Mouse (Mus musculus) liver, postnatal 0 days (tissue): ENCODE data around the gene Akirin1. TPM values are rescaled to one million over a fixed set of nuclear protein-coding genes. Genes with fewer than 3 reads are reported as not detected.

Source experiments
- ATAC-seq: fragments of 200-750 bp; cut with Nextera tagmentation; 2 replicates; pipeline ENCODE4 v1.8.0; 2017; ENCODE audit warnings: mild to moderate bottlenecking, moderate library complexity
- DNase-seq: peaks from one replicate; pipeline ENCODE4 v3.0.0-alpha.2; 2016
- H3K27ac ChIP-seq: fragments of 300-500 bp; sonication (generic); 2 replicates; pipeline ENCODE4 v1.5.1; 2014; ENCODE audit warnings: antibody characterized with exemption, moderate library complexity, mild to moderate bottlenecking, low read depth
- H3K27me3 ChIP-seq: fragments of 300-500 bp; sonication (generic); 2 replicates; pipeline ENCODE4 v1.6.1; 2014; ENCODE audit warnings: low read length, control low read depth, mixed read lengths; ENCODE audit not compliant: insufficient read depth
- H3K36me3 ChIP-seq: fragments of 300-500 bp; sonication (generic); replicated peaks from 2 replicates; pipeline ENCODE4 v1.6.1; 2014; ENCODE audit warnings: mild to moderate bottlenecking, control low read depth, low read length, moderate library complexity, mixed read lengths; ENCODE audit not compliant: insufficient read depth
- H3K4me1 ChIP-seq: fragments of 300-500 bp; sonication (generic); 2 replicates; pipeline ENCODE4 v1.6.1; 2014; ENCODE audit warnings: antibody characterized with exemption, mild to moderate bottlenecking, control low read depth; ENCODE audit not compliant: insufficient read depth
- H3K4me2 ChIP-seq: fragments of 300-500 bp; sonication (generic); 2 replicates; pipeline ENCODE4 v1.6.1; 2014; ENCODE audit warnings: low read depth, mild to moderate bottlenecking, low read length, moderate library complexity, mixed read lengths
- H3K4me3 ChIP-seq: fragments of 300-500 bp; sonication (generic); 2 replicates; pipeline ENCODE4 v1.5.1; 2014; ENCODE audit warnings: low read depth, low read length
- H3K9ac ChIP-seq: fragments of 300-500 bp; sonication (generic); replicated peaks from 2 replicates; pipeline ENCODE4 v1.6.1; 2014; ENCODE audit warnings: mild to moderate bottlenecking, moderate library complexity
- H3K9me3 ChIP-seq: fragments of 300-500 bp; sonication (generic); 2 replicates; pipeline ENCODE4 v1.6.1; 2016; ENCODE audit warnings: mild to moderate bottlenecking, control low read depth, low read length, mixed read lengths
- CTCF ChIP-seq: sonication (generic); IDR thresholded peaks from 2 replicates; pipeline ENCODE4 v1.5.1; 2016; ENCODE audit warnings: antibody characterized with exemption, low read depth
- EP300 ChIP-seq: IDR thresholded peaks from 2 replicates; pipeline ENCODE4 v1.6.1; 2016; ENCODE audit warnings: antibody characterized with exemption, low read depth, mild to moderate bottlenecking
- WGBS: fragments of 180-500 bp; shearing (Covaris S2); extraction: QIAGEN DNeasy Blood & Tissue Kit; methylation state at CpG from one replicate; pipeline ENCODE4 v1.1.7; 2014; ENCODE audit not compliant: insufficient replicate concordance; 5-methylcytosine and 5-hydroxymethylcytosine counted together
- polyA plus RNA-seq: library from polyadenylated mRNA; unstranded; fragments of >200 nt; fragmentation: Nextera tagmentation; extraction: Ambion mirVana; gene quantifications from 2 replicates; pipeline ENCODE4 v1.2.1, GENCODE M21; 2015

The Akirin1 gene
- polyA plus RNA-seq, 1 experiment from 2014 or later = 21.2 TPM

GRCm38 (mm10) chr4:123707340-123707739, 42.8 kb downstream of the Akirin1 start:
- no peak for DNase-seq
- H3K9ac ChIP-seq = no peak overlapping the region
- H3K27ac ChIP-seq = no peak overlapping the region
- WGBS = 88% methylated on average over 5 of the region's 5 CpGs
- H3K36me3 ChIP-seq = 0 out of 2 replicates have a peak, but pooled peaks cover 3% of the 10 kb centered on the region
- no peaks in the 10 kb centered on the region for H3K27me3 ChIP-seq
- no peak overlapping the region for H3K4me3 ChIP-seq
- no peaks in the 10 kb centered on the region for H3K4me1 ChIP-seq
- H3K4me2 ChIP-seq = no peak overlapping the region
- no peaks in the 10 kb centered on the region for H3K9me3 ChIP-seq
- ATAC-seq = no peak
- no peak for TF ChIP-seq EP300
- no peak for TF ChIP-seq CTCF

- Histone ChIP-seq H3K4me2 (no peak overlapping the region), H3K9me3 (no peaks in the 10 kb centered on the region), H3K9ac (no peak overlapping the region), H3K36me3 (no peaks in the 10 kb centered on the region), H3K4me3 (no peak overlapping the region), H3K27me3 (no peaks in the 10 kb centered on the region), H3K4me1 (no peaks in the 10 kb centered on the region), H3K27ac (no peak overlapping the region)
- ATAC-seq = no peak
- DNase-seq = no peak
- WGBS = 90% methylated on average over 2 of the region's 2 CpGs
- TF ChIP-seq EP300 = no peak
- no peak for TF ChIP-seq CTCF
Measured at GRCm38 (mm10) chr4:123705340-123705739, 44.8 kb downstream of the Akirin1 start.

DNA sequence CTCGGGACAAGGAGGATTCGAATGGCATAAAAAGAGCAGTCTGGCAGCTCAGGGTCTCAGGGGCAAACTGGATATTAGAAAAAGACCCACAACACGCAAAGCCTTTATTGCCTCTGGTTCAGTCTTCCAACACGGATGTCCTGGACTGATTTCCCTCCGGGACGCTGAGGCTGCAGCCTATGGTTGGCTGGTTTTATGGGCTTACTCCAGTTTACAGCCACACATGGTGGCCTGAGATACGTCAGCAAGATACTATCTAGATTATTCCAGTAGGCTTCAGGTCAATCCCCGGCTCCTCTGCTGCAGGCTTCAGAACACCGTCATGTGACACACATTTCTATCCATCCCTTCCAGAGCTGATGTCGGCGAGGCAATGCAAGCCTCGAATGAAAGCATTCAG, 56.8 kb downstream of the Akirin1 start:
- H3K27ac ChIP-seq = no peak overlapping the region

DNA sequence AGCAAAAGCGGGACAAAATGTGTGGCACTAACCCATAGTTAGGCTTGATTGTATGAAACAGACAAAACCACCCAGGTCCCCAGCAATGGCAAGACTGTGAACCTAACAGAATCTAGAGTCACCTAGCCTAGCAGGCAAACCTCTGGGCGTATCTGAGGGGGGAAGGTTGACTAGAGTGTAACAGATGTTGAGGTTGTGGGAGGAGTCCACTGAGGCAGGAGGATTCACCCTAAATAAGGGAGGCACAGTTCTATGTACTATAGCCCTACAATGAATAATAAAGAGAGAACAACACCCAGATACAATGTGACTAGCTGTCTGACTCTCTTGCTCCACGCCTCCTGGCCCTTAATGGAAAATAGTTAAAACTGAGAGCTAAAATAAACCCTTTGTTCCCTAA, 58.1 kb downstream of the Akirin1 start:
- TF ChIP-seq EP300 (no peak), CTCF (no peak)
- Histone ChIP-seq H3K27ac (no peak overlapping the region), H3K9me3 (no peaks in the 10 kb centered on the region), H3K4me1 (no peaks in the 10 kb centered on the region), H3K9ac (no peak overlapping the region), H3K27me3 (peaks cover 4% of the 10 kb centered on the region; the same call in 1 of the 2 replicates), H3K4me3 (no peak overlapping the region), H3K4me2 (no peak overlapping the region), H3K36me3 (no peaks in the 10 kb centered on the region)
- 81% methylated on average over 3 of the region's 3 CpGs for WGBS
- ATAC-seq (no peak), DNase-seq (no peak)

More for the DNA sequence above, 56.8 kb downstream of the Akirin1 start:
- no peak for DNase-seq
- H3K9ac ChIP-seq = no peak overlapping the region
- 80% methylated on average over 12 of the region's 12 CpGs for WGBS
- H3K4me3 ChIP-seq = no peak overlapping the region
- H3K4me2 ChIP-seq = no peak overlapping the region
- H3K36me3 ChIP-seq = no peaks in the 10 kb centered on the region
- TF ChIP-seq CTCF = no peak
- TF ChIP-seq EP300 = no peak
- no peaks in the 10 kb centered on the region for H3K27me3 ChIP-seq
- H3K4me1 ChIP-seq = no peaks in the 10 kb centered on the region
- H3K9me3 ChIP-seq = no peaks in the 10 kb centered on the region
- ATAC-seq = no peak

DNA sequence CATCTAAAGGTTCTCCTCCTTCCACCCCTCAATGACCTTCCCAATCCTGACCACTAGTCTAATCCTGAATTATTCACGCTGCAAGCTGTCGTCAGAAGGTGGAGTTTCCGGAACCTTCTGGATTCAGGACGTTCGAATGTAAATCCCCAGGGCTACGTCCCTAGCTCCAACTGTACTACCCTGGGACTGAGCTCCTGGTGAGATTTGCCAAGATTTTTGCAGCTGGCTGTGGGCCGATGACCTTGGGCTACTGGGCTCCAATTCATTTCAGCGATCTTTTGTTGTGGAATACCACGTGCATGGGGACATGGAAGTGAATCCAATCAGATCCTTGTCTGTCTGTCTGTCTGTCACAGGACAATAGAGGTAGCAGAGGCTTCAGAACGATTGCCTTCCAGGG, 59.8 kb downstream of the Akirin1 start:
- Histone ChIP-seq H3K9me3 (no peaks in the 10 kb centered on the region), H3K36me3 (no peaks in the 10 kb centered on the region), H3K4me1 (0 out of 2 replicates have a peak, but pooled peaks cover 3% of the 10 kb centered on the region), H3K27me3 (peaks cover 20% of the 10 kb centered on the region), H3K27ac (no peak overlapping the region), H3K4me2 (no peak overlapping the region), H3K4me3 (no peak overlapping the region), H3K9ac (no peak overlapping the region)
- TF ChIP-seq CTCF (no peak), EP300 (no peak)
- ATAC-seq = no peak
- DNase-seq = no peak
- 81% methylated on average over 10 of the region's 10 CpGs for WGBS

DNA sequence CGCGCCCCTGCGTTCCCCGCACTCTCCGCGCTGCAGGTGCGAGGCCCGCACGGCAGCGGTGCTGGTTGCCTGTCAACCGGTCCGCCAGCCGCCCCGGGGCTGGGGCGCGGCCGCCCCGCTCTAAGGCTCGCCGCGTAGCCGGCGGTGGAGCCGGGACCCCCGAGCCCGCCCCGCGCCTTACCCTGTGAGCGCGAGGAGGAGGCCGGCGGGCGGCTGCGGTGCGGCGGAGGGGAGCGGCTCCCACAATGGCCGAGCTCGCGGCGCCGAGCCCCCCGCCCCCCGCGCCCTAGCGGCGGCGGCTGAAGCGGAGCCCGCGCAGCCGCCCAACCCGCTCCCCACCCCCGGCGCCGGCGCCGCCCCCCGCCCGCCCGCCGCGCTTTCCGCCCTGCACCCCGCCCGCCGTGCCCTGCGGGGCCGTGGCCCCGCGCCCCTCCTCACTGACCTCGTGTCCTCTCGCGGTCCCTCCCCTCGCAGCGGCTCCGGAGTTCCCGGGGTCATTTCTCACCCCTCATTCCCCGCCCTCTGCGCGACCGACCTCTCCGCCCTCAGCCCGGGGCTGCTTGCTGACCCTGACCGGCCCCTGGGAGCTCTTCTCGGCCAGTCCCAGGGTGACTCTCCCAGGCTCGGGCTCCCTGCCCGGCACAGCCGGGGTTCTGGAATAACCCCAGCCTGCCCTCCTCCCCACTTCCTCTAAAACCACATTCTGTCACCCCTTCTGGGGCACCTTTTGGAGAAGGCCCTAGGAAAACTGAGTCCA, 62.9 kb downstream of the Akirin1 start:
- peaks cover 23% of the 10 kb centered on the region for H3K27me3 ChIP-seq

More for the DNA sequence above, 62.9 kb downstream of the Akirin1 start:
- no peaks in the 10 kb centered on the region for H3K9me3 ChIP-seq
- H3K36me3 ChIP-seq = no peaks in the 10 kb centered on the region
- WGBS = under 1% methylated on average over 23 of the region's 89 CpGs
- H3K27ac ChIP-seq = peak overlapping the region; percentile 30; the same call in 1 of the 2 replicates
- peak overlapping the region; percentile 91 for H3K4me2 ChIP-seq
- TF ChIP-seq EP300 (no peak), CTCF (no peak)
- ATAC-seq = peak; percentile 72
- DNase-seq = peak; percentile 64
- peak overlapping the region; percentile 64 for H3K4me3 ChIP-seq
- peak overlapping the region; percentile 60 for H3K9ac ChIP-seq
- 0 out of 2 replicates have a peak, but pooled peaks cover 3% of the 10 kb centered on the region for H3K4me1 ChIP-seq
